Mouse (Mus musculus) lung, postnatal 36 days (tissue): Measurements from ENCODE around the gene Pi4k2b.

Experiments used
- DNase-seq: peaks from one replicate; pipeline ENCODE4 v3.0.0; 2022; ENCODE audit warnings: mixed read lengths

Gene Pi4k2b

GRCm38 (mm10) chr5:52782523-52783250 lies 41.3 kb downstream of the Pi4k2b start:
- peak; percentile 89 for DNase-seq

DNA sequence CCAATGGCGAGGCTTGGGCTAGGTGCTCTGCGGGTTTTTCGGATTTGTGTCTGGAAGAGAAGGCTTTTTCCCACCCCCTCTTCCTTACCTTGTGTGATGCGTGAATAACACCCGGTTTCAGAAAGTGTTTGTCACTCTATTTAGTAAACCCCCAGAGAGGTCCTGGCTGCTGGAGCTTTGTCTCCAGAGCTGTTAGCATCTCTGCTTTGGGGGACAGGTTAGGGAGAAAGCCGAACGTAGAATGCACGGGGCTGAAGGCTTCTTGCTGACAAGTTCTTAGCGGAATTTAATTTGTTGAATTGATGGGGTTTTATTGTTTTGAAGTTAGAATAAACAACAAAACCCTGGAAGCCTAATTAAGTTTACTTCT lies 41.9 kb downstream of the Pi4k2b start:
- DNase-seq = no peak

DNA sequence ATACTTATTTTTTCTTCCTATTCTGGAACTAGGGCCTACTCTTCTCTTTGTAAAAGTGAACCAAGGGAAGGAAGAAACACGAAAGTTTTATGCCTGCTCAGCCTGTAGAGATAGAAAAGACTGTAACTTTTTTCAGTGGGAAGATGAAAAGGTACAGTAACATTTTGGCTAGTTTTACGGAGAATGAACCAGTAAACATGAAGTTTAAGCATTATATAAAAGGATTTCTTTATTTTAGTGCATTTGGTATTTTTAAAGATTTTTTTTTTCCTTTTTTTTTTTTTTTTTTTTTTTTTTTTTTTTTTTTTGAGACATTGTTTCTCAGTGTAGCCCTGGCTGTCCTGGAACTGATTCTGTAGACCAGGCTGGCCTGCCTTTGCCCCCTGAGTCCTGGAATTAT lies 42.6 kb downstream of the Pi4k2b start:
- DNase-seq = no peak

DNA sequence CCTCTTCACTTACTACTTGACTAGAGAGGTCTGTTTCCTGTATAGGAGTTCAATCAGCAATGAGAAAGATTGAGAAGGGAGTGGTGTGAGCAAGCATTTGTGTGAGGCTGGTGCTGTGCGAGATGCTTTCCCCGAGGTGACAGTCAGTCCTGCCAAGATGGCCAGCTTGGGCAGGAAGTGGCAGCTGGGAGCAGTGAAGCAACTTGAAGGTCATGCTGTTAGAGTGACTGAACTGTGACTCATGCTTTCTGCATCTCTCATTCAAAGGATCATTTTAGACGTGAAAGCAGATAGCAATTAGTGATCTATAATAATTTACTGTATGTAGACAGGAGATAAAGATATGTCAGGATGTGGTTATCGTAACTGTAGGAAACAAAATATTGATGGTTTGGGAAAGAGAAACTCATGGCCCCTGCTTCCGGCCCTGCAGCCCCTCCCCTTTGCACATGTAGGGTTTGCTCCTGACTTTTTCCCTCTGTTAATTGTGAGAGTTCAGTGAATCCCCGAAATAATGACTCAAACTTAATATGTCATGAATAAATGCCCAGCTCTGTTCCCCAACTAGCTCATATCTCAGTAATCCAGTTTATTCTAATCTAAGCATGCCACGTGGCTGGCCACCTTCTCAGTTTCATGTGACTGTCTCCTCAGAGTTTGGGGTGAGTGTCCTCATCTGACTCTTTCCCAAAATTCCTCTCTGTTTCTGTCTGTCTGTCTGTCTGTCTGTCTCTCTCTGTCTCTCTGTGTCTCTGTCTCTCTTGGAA lies 45.4 kb downstream of the Pi4k2b start:
- no peak for DNase-seq

GRCm38 (mm10) chr5:52793230-52793629 lies 51.9 kb downstream of the Pi4k2b start:
- no peak for DNase-seq

DNA sequence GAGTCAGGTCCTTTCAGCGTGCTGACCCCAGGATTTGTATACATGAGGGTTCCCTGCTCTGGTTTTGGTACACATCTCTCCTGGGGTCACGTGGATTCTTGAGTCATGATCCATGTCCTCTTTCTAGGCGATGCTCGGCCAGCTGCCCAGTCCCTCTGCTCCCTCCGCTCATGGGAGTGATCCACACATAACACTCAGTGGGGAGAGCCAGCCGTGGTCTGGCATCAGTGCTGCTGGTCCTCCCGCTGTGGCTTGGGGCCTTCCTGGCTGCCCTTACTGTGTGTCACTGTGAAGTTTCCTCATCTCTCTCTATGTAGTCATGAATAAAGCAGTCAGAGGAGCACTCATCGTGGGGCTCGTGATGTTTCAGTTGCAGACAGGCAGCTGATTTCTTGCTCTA lies 52.7 kb downstream of the Pi4k2b start:
- DNase-seq = no peak

GRCm38 (mm10) chr5:52799274-52799985 lies 58.1 kb downstream of the Pi4k2b start:
- no peak for DNase-seq

GRCm38 (mm10) chr5:52805801-52806200 lies 64.4 kb downstream of the Pi4k2b start:
- DNase-seq = no peak

DNA sequence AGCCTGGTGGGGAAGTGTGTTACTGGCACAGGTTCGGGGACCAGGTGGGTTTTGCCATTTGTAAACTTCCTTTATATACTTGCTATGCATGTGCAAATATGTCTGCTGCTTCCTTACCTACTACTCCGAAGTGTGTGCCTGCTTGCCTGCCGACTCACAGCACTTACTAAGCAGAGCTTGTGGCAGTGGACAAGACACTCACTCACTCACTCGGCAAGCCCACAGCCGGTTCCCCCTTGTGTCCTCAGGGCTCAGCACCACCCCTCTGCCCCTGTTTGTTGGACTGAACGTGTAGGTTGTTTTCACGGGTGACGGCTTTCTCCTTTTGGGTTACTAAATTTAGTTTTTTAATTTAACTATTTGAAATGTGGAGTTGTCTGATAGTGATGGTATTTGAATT lies 65.0 kb downstream of the Pi4k2b start:
- no peak for DNase-seq

GRCm38 (mm10) chr5:52807030-52807429 lies 65.7 kb downstream of the Pi4k2b start:
- DNase-seq = no peak

GRCm38 (mm10) chr5:52810446-52810845 lies 69.1 kb downstream of the Pi4k2b start:
- no peak for DNase-seq

GRCm38 (mm10) chr5:52811056-52811455 lies 69.7 kb downstream of the Pi4k2b start:
- DNase-seq = peak; percentile 4

GRCm38 (mm10) chr5:52812456-52812855 lies 71.1 kb downstream of the Pi4k2b start:
- DNase-seq = no peak

GRCm38 (mm10) chr5:52813312-52813711 lies 71.9 kb downstream of the Pi4k2b start:
- DNase-seq = no peak

- no peak for DNase-seq
Observed at GRCm38 (mm10) chr5:52818676-52819075, 77.3 kb downstream of the Pi4k2b start.
